ENCODE assay signal across 8 mouse cellular contexts in genomic region chr10:77032591-77033322, GRCm38 (mm10). TPM values are rescaled to one million over a fixed set of nuclear protein-coding genes. Genes with fewer than 3 reads are reported as not detected.
DNase-seq lines count a peak whose midpoint lies in the region; ATAC-seq and TF ChIP-seq lines count a peak whose summit lies in the region.

No protein-coding gene starts in this region.

- ATAC-seq in forebrain, embryonic 12.5 days (ENCODE audit: low FRiP score) = peak; percentile 95
- peak; percentile 95 for ATAC-seq in heart, postnatal 0 days (ENCODE audit: insufficient read depth, low read depth)
- peak; percentile 90 for ATAC-seq in liver, embryonic 16.5 days (ENCODE audit: low read depth)
- ATAC-seq in neural tube, embryonic 13.5 days (ENCODE audit: low read depth) = peak; percentile 94

- DNase-seq in c-Kit-positive CD71-positive TER-119-positive erythroid progenitor cells, embryonic 14.5 days (ENCODE audit: low spot score) = peak; percentile 93
- peak; percentile 88 for DNase-seq in heart, postnatal 0 days (ENCODE audit: low spot score)
- peak; percentile 97 for DNase-seq in kidney, postnatal 4 days

- peak overlapping the region; percentile 89 for H3K4me3 ChIP-seq in E14TG2a.4 (replicated peaks; ENCODE audit: low read length)
- peak overlapping the region; percentile 66 for H3K4me3 ChIP-seq in forebrain, embryonic 12.5 days (replicated peaks)
- H3K4me3 ChIP-seq in heart, postnatal 0 days (ENCODE audit: low read depth, low read length) = peak overlapping the region; percentile 60
- H3K4me3 ChIP-seq in liver, embryonic 16.5 days (ENCODE audit: low read depth, low read length) = peak overlapping the region; percentile 71
- peak overlapping the region; percentile 54 for H3K4me3 ChIP-seq in neural tube, embryonic 13.5 days
- H3K4me3 ChIP-seq in testis, adult 2 months (ENCODE audit: control insufficient read depth, low read depth, low read length) = peak overlapping the region; percentile 69

- no peak for TF ChIP-seq EP300 in heart, postnatal 0 days (IDR thresholded peaks at IDR 0.05; ENCODE audit: low read depth)

- peaks cover 47% of the 10 kb centered on the region for H3K4me1 ChIP-seq in E14TG2a.4 (replicated peaks; ENCODE audit: low read depth, low read length)
- peaks cover 24% of the 10 kb centered on the region for H3K4me1 ChIP-seq in forebrain, embryonic 12.5 days
- H3K4me1 ChIP-seq in heart, postnatal 0 days (ENCODE audit: control insufficient read depth, insufficient read depth) = peaks cover 9% of the 10 kb centered on the region; the same call in 1 of the 2 replicates
- peaks cover 34% of the 10 kb centered on the region for H3K4me1 ChIP-seq in liver, embryonic 16.5 days (ENCODE audit: control insufficient read depth, low read depth, low read length)
- peaks cover 26% of the 10 kb centered on the region for H3K4me1 ChIP-seq in neural tube, embryonic 13.5 days (replicated peaks)
- 0 out of 2 replicates have a peak, but pooled peaks cover 5% of the 10 kb centered on the region for H3K4me1 ChIP-seq in testis, adult 2 months (ENCODE audit: control insufficient read depth, insufficient read depth, low read length)

- peak overlapping the region; percentile 91 for H3K4me2 ChIP-seq in forebrain, embryonic 12.5 days
- H3K4me2 ChIP-seq in heart, postnatal 0 days (ENCODE audit: low read depth, low read length) = peak overlapping the region; percentile 91
- peak overlapping the region; percentile 98 for H3K4me2 ChIP-seq in liver, embryonic 16.5 days (ENCODE audit: low read depth, low read length)
- peak overlapping the region; percentile 68 for H3K4me2 ChIP-seq in neural tube, embryonic 13.5 days

- peaks cover 34% of the 10 kb centered on the region for H3K36me3 ChIP-seq in E14TG2a.4 (ENCODE audit: insufficient read depth, low read length)
- no peaks in the 10 kb centered on the region for H3K36me3 ChIP-seq in forebrain, embryonic 12.5 days (replicated peaks)
- H3K36me3 ChIP-seq in heart, postnatal 0 days (replicated peaks; ENCODE audit: control insufficient read depth, insufficient read depth, low read length) = no peaks in the 10 kb centered on the region
- H3K36me3 ChIP-seq in liver, embryonic 16.5 days (ENCODE audit: control insufficient read depth, insufficient read depth) = no peaks in the 10 kb centered on the region
- H3K36me3 ChIP-seq in neural tube, embryonic 13.5 days = no peaks in the 10 kb centered on the region
- no peaks in the 10 kb centered on the region for H3K36me3 ChIP-seq in testis, adult 2 months (ENCODE audit: control insufficient read depth, insufficient read depth, low read length)

- H3K9me3 ChIP-seq in E14TG2a.4 (ENCODE audit: low read length) = no peaks in the 10 kb centered on the region
- no peaks in the 10 kb centered on the region for H3K9me3 ChIP-seq in forebrain, embryonic 12.5 days
- no peaks in the 10 kb centered on the region for H3K9me3 ChIP-seq in heart, postnatal 0 days (replicated peaks; ENCODE audit: control insufficient read depth, low read length)
- no peaks in the 10 kb centered on the region for H3K9me3 ChIP-seq in liver, embryonic 16.5 days (replicated peaks; ENCODE audit: control insufficient read depth, low read length)
- H3K9me3 ChIP-seq in neural tube, embryonic 13.5 days = no peaks in the 10 kb centered on the region

- TF ChIP-seq CTCF in E14TG2a.4 (conservative IDR thresholded peaks at IDR 0.05; ENCODE audit: low read length) = no peak
- TF ChIP-seq CTCF in heart, postnatal 0 days (IDR thresholded peaks at IDR 0.05; ENCODE audit: low read depth) = peak; percentile 25
- no peak for TF ChIP-seq CTCF in testis, adult 2 months (IDR thresholded peaks at IDR 0.05; ENCODE audit: control insufficient read depth, insufficient read depth, insufficient replicate concordance, low read depth, low read length)

- WGBS in forebrain, embryonic 12.5 days = under 1% methylated on average over 49 of the region's 49 CpGs
- under 1% methylated on average over 49 of the region's 49 CpGs for WGBS in heart, postnatal 0 days
- under 1% methylated on average over 49 of the region's 49 CpGs for WGBS in liver, embryonic 16.5 days (ENCODE audit: insufficient replicate concordance)
- WGBS in neural tube, embryonic 13.5 days = under 1% methylated on average over 49 of the region's 49 CpGs

- peak; percentile 5; the same call in 1 of the 2 replicates for TF ChIP-seq POLR2A in testis, adult 2 months (IDR thresholded peaks at IDR 0.05; ENCODE audit: control insufficient read depth, low read depth, low read length)

- H3K9ac ChIP-seq in forebrain, embryonic 12.5 days = peak overlapping the region; percentile 78
- H3K9ac ChIP-seq in heart, postnatal 0 days (replicated peaks; ENCODE audit: low read depth, low read length) = peak overlapping the region; percentile 60
- peak overlapping the region; percentile 68 for H3K9ac ChIP-seq in liver, embryonic 16.5 days (ENCODE audit: low read depth, low read length)
- peak overlapping the region; percentile 69 for H3K9ac ChIP-seq in neural tube, embryonic 13.5 days

- peaks cover 22% of the 10 kb centered on the region for H3K27me3 ChIP-seq in E14TG2a.4 (ENCODE audit: insufficient read depth, low read length)
- peaks cover 15% of the 10 kb centered on the region for H3K27me3 ChIP-seq in forebrain, embryonic 12.5 days
- H3K27me3 ChIP-seq in heart, postnatal 0 days (ENCODE audit: control insufficient read depth, insufficient read depth, low read length) = 0 out of 2 replicates have a peak, but pooled peaks cover 6% of the 10 kb centered on the region
- no peaks in the 10 kb centered on the region; the same call in 1 of the 2 replicates for H3K27me3 ChIP-seq in liver, embryonic 16.5 days (ENCODE audit: control insufficient read depth, insufficient read depth, low read depth, low read length)
- peaks cover 5% of the 10 kb centered on the region for H3K27me3 ChIP-seq in neural tube, embryonic 13.5 days
- H3K27me3 ChIP-seq in testis, adult 2 months (ENCODE audit: control insufficient read depth, insufficient read depth, low read length) = no peaks in the 10 kb centered on the region

- 0 out of 2 replicates have a peak overlapping the region, but pooled peaks have one; percentile 46 for H3K27ac ChIP-seq in forebrain, embryonic 12.5 days
- H3K27ac ChIP-seq in heart, postnatal 0 days (ENCODE audit: low read depth) = no peak overlapping the region
- no peak overlapping the region; the same call in 1 of the 2 replicates for H3K27ac ChIP-seq in liver, embryonic 16.5 days (ENCODE audit: low read length)
- H3K27ac ChIP-seq in neural tube, embryonic 13.5 days (replicated peaks) = peak overlapping the region; percentile 63
- H3K27ac ChIP-seq in testis, adult 2 months (ENCODE audit: control insufficient read depth, insufficient read depth, low read depth, low read length) = no peak overlapping the region

RNA-seq across cellular contexts. Expression of gene Slc19a1, which starts 0.7 kb away (rescaled TPM):
- 30.3 and 34.3 TPM in 2 replicates for polyA plus RNA-seq in forebrain, embryonic 12.5 days (2016; fragmentation: Nextera tagmentation; extraction: Ambion mirVana)
- 6.2 and 8.5 TPM in 2 replicates for total RNA-seq in heart, postnatal 0 days (2014; rRNA removed; ENCODE audit: low replicate concordance)
- 7.1 and 8.2 TPM in 2 replicates for polyA plus RNA-seq in heart, postnatal 0 days (2015; fragmentation: Nextera tagmentation; extraction: Ambion mirVana)
- 12.4 and 12.6 TPM in 2 replicates for polyA plus RNA-seq in liver, embryonic 16.5 days (2015; fragmentation: Nextera tagmentation; extraction: Ambion mirVana)
- polyA plus RNA-seq in neural tube, embryonic 13.5 days (2015; fragmentation: Nextera tagmentation; extraction: Ambion mirVana) = 33.9 and 34.9 TPM in 2 replicates
- 4.7 and 4.8 TPM in 2 replicates for polyA plus RNA-seq in testis, adult 2 months (2012; rRNA removed)

Comparison
In these comparisons a context has a peak if more than half of its experiments do, and no peak if none do; other contexts are left out.
1. H3K27ac ChIP-seq: peak in forebrain, embryonic 12.5 days (single experiment) and neural tube, embryonic 13.5 days (single experiment); none in heart, postnatal 0 days (single experiment), liver, embryonic 16.5 days (single experiment) and testis, adult 2 months (single experiment).
2. Peak in every context shown above with its lines, with median percentiles within 50 percentile points of each other: H3K4me3 ChIP-seq, DNase-seq, ATAC-seq, H3K4me2 ChIP-seq and H3K9ac ChIP-seq.